Mouse (Mus musculus) hindbrain, embryonic 10.5 days (tissue): ENCODE data around the gene Pde6b. TPM values are rescaled to one million over a fixed set of nuclear protein-coding genes. Genes with fewer than 3 reads are reported as not detected.

ENCODE experiments used
- DNase-seq: peaks from one replicate; pipeline ENCODE4 v3.0.0-alpha.2; 2017; ENCODE audit warnings: low spot score
- H3K27ac ChIP-seq: fragments of 300-500 bp; sonication (generic); 2 replicates; pipeline ENCODE4 v1.5.1; 2016; ENCODE audit warnings: mild to moderate bottlenecking, moderate library complexity
- H3K27me3 ChIP-seq: fragments of 300-500 bp; sonication (generic); 2 replicates; pipeline ENCODE4 v1.6.1; 2016; ENCODE audit warnings: mild to moderate bottlenecking; ENCODE audit not compliant: poor library complexity, insufficient read depth, severe bottlenecking
- H3K36me3 ChIP-seq: fragments of 300-500 bp; sonication (generic); 2 replicates; pipeline ENCODE4 v1.6.1; 2016; ENCODE audit warnings: mild to moderate bottlenecking, moderate library complexity
- H3K4me1 ChIP-seq: fragments of 300-500 bp; sonication (generic); replicated peaks from 2 replicates; pipeline ENCODE4 v1.6.1; 2016; ENCODE audit warnings: mild to moderate bottlenecking
- H3K4me3 ChIP-seq: fragments of 300-500 bp; sonication (generic); 2 replicates; pipeline ENCODE4 v1.5.1; 2016; ENCODE audit warnings: mild to moderate bottlenecking, moderate library complexity
- H3K9me3 ChIP-seq: fragments of 300-500 bp; sonication (generic); 2 replicates; pipeline ENCODE4 v1.6.1; 2016; ENCODE audit warnings: mild to moderate bottlenecking, moderate library complexity
- WGBS: fragments of 180-500 bp; shearing (Covaris S2); methylation state at CpG from one replicate; pipeline ENCODE4 v1.1.7; 2016; 5-methylcytosine and 5-hydroxymethylcytosine counted together
- polyA plus RNA-seq: library from polyadenylated mRNA; unstranded; fragments of >200 nt; fragmentation: Nextera tagmentation; extraction: Ambion mirVana; gene quantifications from 2 replicates; pipeline ENCODE4 v1.2.1, GENCODE M21; 2016

The Pde6b gene
- polyA plus RNA-seq, 1 experiment from 2014 or later: 0.25 TPM

DNA sequence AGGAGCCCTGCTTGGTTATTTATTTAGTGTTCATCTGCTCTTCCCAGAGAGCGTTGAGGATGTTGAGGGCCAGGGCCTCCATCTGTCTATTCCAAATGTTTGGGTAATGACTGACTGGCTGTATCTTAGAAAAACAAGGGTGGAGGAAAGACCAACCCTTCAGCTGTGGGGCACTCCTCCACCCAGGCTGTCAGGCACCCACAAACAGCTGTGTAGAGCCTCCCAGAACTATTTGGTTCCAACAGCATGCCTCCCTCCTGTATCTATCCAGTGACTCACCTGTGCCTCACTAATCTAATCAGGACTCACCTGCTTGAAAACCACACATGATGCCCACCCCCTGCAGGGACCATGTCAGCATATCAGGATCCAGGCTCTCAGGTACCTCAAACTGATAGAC, 64.2 kb downstream of the Pde6b start:
- peaks cover 20% of the 10 kb centered on the region for H3K4me1 ChIP-seq
- no peak for DNase-seq
- no peak overlapping the region for H3K27ac ChIP-seq
- no peaks in the 10 kb centered on the region for H3K36me3 ChIP-seq
- H3K27me3 ChIP-seq: peaks cover 16% of the 10 kb centered on the region
- no peak overlapping the region for H3K4me3 ChIP-seq
- H3K9me3 ChIP-seq: no peaks in the 10 kb centered on the region
- WGBS: 96% methylated on average over 1 of the region's 1 CpGs

DNA sequence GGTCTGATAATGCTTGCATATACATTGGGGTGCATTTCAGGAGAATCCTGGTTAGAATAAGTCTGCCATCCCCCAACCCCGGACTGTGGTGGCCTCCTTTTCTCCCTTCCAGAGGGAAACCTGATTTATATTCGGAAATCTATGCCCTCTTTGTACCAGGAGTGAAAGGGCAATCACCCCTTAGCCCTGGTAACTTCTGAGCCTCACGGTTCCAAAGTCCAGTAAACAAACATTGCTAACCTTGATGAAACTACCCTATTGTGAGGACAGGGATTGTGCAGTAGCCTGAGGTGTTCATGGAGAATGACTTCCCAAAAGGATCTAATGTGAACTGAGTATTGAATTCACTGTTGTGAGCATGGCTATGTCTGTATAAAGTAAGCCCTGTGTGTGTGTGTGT, 65.9 kb downstream of the Pde6b start:
- Histone ChIP-seq H3K36me3 (no peaks in the 10 kb centered on the region), H3K27me3 (peaks cover 16% of the 10 kb centered on the region), H3K9me3 (no peaks in the 10 kb centered on the region), H3K4me1 (peaks cover 8% of the 10 kb centered on the region; the same call in 1 of the 2 replicates), H3K4me3 (no peak overlapping the region), H3K27ac (no peak overlapping the region)
- WGBS: 44% methylated on average over 3 of the region's 3 CpGs
- no peak for DNase-seq

DNA sequence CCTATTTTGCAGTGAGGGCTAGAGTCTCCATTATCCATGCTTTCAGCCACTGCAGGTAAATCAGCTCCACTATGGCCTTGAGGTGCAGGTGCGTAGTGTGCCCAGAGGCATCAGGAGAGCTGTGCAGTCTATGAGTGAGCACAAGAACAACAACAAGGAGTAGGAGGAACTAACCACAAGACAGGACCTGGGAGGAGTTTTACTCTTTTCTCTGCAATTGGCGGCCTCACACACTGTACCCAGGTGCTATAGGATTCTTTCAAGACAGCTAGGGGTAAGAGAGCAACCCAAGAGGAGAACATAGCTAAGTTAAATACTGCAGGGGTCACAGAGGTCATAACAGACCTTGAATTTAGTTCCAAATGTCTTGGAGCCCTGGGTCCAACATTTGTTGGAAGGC, 70.5 kb downstream of the Pde6b start:
- no peak overlapping the region for H3K4me3 ChIP-seq
- no peak overlapping the region for H3K27ac ChIP-seq
- H3K4me1 ChIP-seq: peaks cover 30% of the 10 kb centered on the region
- peaks cover 13% of the 10 kb centered on the region for H3K27me3 ChIP-seq
- no peak for DNase-seq
- H3K9me3 ChIP-seq: no peaks in the 10 kb centered on the region
- WGBS: 81% methylated on average over 2 of the region's 2 CpGs
- no peaks in the 10 kb centered on the region for H3K36me3 ChIP-seq

DNA sequence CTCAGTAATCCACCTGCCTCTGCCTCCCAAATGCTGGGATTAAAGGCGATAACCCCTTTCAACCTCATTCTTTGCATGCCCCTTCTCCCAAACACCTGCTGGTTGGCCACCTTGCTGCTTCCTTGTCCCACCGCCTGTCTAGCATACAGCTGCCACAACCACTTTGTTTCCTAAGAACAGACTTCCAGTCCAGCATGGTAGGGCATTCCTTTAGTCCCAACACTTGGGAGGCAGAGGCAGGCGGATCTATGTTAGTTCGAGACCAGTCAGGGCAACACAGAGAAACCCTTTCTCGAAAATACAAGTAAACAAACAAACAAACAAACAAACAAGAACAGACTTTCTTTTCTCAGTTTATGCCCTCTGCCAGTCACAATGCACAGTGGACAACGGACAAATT, 72.3 kb downstream of the Pde6b start:
- H3K9me3 ChIP-seq: no peaks in the 10 kb centered on the region
- H3K4me3 ChIP-seq: peak overlapping the region; percentile 92
- H3K36me3 ChIP-seq: no peaks in the 10 kb centered on the region
- H3K27ac ChIP-seq: peak overlapping the region; percentile 99
- no peak for DNase-seq
- H3K27me3 ChIP-seq: peaks cover 13% of the 10 kb centered on the region
- H3K4me1 ChIP-seq: peaks cover 40% of the 10 kb centered on the region
- 39% methylated on average over 6 of the region's 6 CpGs for WGBS

DNA sequence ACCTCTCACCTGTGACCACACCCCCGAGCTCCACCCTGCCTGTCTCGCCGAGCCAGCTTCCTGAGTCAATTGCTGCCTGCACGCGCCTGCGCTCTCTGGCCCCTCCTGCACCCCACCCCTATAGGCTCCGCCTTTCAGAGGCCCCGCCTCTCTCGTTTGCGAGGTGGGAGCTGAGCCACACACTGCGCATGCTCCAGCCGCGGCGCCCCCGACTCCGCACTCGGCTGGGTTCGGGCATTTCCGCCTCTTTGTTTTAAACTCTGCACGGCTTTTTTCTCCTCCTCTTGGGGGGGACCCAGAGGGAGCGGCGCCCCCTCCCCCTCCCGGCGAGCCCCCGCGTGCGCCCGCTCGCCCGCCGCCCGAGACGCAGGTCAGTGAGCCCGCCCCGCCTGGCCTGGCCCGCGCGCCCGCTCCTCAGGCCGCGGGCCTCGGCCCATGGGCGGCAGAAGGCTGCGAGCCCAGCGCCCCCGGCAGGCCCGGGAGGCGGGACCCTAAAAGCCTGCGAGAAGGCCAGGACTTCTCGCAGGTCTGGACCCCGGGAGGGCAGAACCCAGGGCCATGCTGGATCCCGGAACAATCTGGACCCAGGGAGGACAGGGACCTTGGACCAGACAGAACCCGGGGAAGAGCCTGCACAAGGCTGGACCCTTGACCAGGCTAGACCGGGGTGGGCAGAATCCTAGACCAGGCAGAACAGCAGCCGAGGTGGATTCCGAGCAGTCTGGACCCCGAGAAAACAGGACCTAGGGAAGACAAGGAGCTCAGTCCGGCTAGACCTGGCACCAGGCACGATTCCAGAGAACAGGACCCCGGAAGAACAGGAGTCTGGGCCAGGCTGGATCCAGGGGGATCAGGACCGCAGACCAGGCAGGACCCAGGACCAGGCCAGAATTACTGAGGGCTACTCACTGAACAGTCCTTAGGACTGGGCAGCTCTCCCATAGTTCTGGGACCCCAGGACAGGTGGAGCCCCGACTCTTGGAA, 73.2 kb downstream of the Pde6b start, which contains the start of gene Pcgf3:
Gene Pcgf3, plus strand, starts transcription at position 151 of the 984 bp plus-strand sequence.
- peak; percentile 96 for DNase-seq
- 1% methylated on average over 61 of the region's 62 CpGs for WGBS
- Histone ChIP-seq H3K27ac (peak within 1 kb of the TSS; percentile 99), H3K9me3 (no peaks in the 10 kb centered on the region), H3K4me1 (peaks cover 40% of the 10 kb centered on the region), H3K27me3 (peaks cover 13% of the 10 kb centered on the region), H3K4me3 (peak within 1 kb of the TSS; percentile 92), H3K36me3 (peaks cover 8% of the 10 kb centered on the region; the same call in 1 of the 2 replicates)

DNA sequence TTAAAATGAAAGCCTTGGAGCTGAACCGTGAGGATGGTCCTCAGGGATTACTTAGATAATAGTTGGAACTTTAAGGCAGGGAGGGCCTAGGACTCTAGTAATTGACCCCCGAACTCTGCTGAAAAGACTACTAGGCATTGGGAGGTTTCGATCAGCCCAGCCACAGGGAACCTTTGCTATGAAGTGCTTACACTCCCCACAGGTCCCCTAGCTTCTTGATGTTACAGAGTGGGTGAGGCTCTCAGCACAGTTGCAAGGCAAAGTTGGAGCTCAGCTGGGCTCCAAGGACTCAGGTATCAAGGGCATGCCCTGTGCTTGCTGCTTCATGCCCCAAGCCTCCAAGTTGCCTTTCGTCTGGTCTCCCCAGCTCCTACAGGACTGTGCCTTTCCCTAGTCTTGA, 74.3 kb downstream of the Pde6b start:
- 61% methylated on average over 4 of the region's 4 CpGs for WGBS
- Histone ChIP-seq H3K4me1 (peaks cover 40% of the 10 kb centered on the region), H3K4me3 (peak overlapping the region; percentile 92), H3K36me3 (peaks cover 12% of the 10 kb centered on the region; the same call in 1 of the 2 replicates), H3K9me3 (no peaks in the 10 kb centered on the region), H3K27ac (peak overlapping the region; percentile 99), H3K27me3 (peaks cover 13% of the 10 kb centered on the region)
- DNase-seq: no peak

DNA sequence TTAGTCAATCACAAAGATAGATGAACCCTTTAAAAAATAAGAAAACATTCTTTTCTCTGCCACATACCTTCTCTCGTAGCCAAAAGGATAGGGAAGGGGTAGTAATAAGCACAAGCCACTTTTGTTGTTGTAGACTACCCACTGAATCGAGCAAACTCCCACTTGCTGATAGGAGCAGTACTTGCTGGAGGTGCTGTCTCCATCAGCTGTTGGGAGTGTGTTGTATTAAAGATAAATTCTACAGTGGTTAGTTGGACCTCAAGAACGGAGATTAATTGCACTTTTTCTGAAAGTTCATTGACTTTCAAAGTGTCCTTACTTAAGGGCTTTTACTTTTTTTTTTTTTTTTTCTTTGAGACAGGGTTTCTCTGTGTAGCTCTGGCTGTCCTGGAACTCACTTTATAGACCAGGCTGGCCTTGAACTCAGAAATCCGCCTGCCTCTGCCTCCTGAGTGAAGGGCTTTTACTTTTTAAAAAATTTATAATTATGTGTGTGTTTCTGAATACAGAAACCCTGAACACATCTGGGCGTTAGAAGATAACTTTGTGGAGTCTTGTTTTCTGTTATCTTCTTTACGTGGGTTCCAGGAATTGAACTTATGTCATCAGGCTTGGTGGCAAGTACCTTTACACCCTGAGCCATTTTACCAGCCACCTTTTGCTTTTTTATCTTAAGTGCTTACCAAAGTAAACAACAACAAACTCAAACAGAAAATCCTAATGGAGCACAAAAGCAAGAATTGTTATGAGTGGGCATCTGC, 77.1 kb downstream of the Pde6b start:
- H3K4me1 ChIP-seq: peaks cover 40% of the 10 kb centered on the region
- H3K27ac ChIP-seq: no peak overlapping the region
- 94% methylated on average over 6 of the region's 6 CpGs for WGBS
- H3K27me3 ChIP-seq: no peaks in the 10 kb centered on the region
- no peaks in the 10 kb centered on the region for H3K9me3 ChIP-seq
- no peak for DNase-seq
- H3K36me3 ChIP-seq: peaks cover 20% of the 10 kb centered on the region
- no peak overlapping the region for H3K4me3 ChIP-seq

DNA sequence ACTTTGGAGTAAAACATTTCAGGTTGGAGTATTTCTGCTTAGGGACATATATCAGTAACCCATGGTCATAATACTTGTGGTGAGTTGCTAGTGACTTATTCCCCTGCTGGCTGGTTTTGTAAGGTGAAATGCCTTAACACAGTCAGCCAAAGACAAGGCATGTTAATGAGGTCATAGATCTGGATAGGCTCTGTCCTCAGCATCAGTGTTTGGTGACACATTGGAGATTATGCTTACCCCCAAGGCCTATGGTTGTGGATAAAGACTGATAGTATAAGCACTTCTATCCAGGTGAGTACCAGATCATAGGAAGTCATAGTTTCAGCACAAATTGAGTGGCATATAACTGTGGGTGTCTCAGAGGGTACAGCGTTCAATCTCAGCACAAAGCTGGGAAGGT, 78.5 kb downstream of the Pde6b start:
- H3K27ac ChIP-seq: no peak overlapping the region
- H3K9me3 ChIP-seq: no peaks in the 10 kb centered on the region
- no peak overlapping the region for H3K4me3 ChIP-seq
- WGBS: 96% methylated on average over 1 of the region's 1 CpGs
- H3K4me1 ChIP-seq: peaks cover 31% of the 10 kb centered on the region
- DNase-seq: no peak
- H3K27me3 ChIP-seq: no peaks in the 10 kb centered on the region
- peaks cover 25% of the 10 kb centered on the region for H3K36me3 ChIP-seq

DNA sequence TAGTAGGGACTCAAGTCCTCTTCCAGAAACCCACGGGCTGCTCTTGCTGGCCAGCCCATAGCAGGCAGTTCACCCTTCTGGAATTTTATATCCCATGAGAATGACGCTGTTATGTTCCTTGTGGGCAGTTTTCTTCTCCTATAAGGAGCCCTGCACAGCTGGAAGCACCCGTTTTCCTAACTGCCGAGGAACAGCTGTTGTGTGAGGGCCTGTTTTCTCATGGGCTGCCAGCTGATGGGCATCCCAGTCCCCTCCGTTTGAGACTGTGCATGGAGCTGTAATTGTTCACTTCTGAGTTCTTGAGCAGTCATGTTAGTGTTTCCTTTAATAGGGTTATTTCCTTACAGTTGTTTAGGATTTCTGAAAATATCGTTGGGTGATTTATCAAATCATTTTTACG, 81.4 kb downstream of the Pde6b start:
- DNase-seq: no peak
- Histone ChIP-seq H3K4me3 (no peak overlapping the region), H3K36me3 (peaks cover 55% of the 10 kb centered on the region), H3K27me3 (no peaks in the 10 kb centered on the region), H3K27ac (no peak overlapping the region), H3K4me1 (peaks cover under 1% of the 10 kb centered on the region; the same call in 1 of the 2 replicates), H3K9me3 (no peaks in the 10 kb centered on the region)
- WGBS: 78% methylated on average over 7 of the region's 7 CpGs

DNA sequence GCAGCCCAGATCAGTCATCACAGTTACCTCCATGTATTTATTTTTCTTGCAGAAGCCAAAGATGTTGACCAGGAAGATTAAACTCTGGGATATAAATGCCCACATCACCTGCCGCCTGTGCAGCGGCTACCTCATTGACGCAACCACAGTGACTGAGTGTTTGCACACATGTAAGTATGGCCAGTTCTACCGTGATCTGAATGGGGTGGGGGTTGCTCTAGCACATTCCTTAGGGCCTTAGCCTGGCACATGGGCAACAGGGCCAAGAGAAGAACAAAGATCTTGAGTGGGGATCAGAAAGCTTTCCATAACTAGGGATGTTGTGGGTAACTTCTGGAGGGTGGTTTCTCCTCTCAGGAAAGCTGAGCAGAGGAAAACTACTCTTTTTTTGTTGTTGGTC, 85.5 kb downstream of the Pde6b start:
- Histone ChIP-seq H3K27ac (no peak overlapping the region), H3K4me3 (no peak overlapping the region), H3K4me1 (no peaks in the 10 kb centered on the region), H3K9me3 (no peaks in the 10 kb centered on the region), H3K36me3 (peaks cover 78% of the 10 kb centered on the region), H3K27me3 (no peaks in the 10 kb centered on the region)
- 85% methylated on average over 4 of the region's 4 CpGs for WGBS
- no peak for DNase-seq

DNA sequence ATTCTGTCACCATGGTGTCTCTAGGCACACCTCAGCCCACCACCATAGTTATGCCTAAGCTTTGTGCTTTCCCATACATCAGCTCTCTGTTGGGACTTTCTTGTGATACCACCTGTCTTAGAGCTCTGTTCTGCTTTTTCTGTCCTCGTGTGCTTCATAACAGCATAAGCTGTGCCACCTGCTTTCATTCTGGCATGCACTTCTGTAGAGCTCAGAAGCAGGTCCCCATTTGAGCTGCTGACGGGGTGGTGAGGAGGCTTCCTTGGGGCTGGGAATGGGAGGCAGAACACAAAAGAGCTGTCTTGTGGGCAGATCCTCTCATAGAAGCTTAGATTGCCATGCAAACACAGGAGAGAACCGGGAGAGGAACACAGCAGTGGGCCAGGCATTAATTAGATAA, 87.8 kb downstream of the Pde6b start:
- H3K36me3 ChIP-seq: peaks cover 83% of the 10 kb centered on the region
- H3K27ac ChIP-seq: no peak overlapping the region
- 88% methylated on average over 3 of the region's 3 CpGs for WGBS
- H3K4me3 ChIP-seq: no peak overlapping the region
- H3K9me3 ChIP-seq: no peaks in the 10 kb centered on the region
- H3K27me3 ChIP-seq: no peaks in the 10 kb centered on the region
- no peaks in the 10 kb centered on the region for H3K4me1 ChIP-seq
- DNase-seq: no peak
